Mouse (Mus musculus) G1E-ER4 (cell line): ENCODE results near the gene Cbfa2t3. TPM values are rescaled to one million over a fixed set of nuclear protein-coding genes. Genes with fewer than 3 reads are reported as not detected.

Source experiments
- GATA1 ChIP-seq: IDR thresholded peaks from one replicate; pipeline ENCODE4 v1.8.0; 2012; ENCODE audit warnings: low read length, inconsistent platforms
- polyA plus RNA-seq: library from polyadenylated mRNA; stranded (reverse); fragments of >175 nt; gene quantifications from 2 replicates; pipeline ENCODE4 v1.2.3, GENCODE M21; 2012

The Cbfa2t3 gene
- polyA plus RNA-seq, 1 experiment: 273 TPM

GRCm38 (mm10) chr8:122704612-122705011 lies 5.7 kb upstream of the Cbfa2t3 start:
- no peak for TF ChIP-seq GATA1

GRCm38 (mm10) chr8:122702957-122703356 lies 4.0 kb upstream of the Cbfa2t3 start:
- TF ChIP-seq GATA1: no peak

- no peak for TF ChIP-seq GATA1
Measured at GRCm38 (mm10) chr8:122702301-122702941, 3.5 kb upstream of the Cbfa2t3 start.

GRCm38 (mm10) chr8:122701441-122702185 lies 2.7 kb upstream of the Cbfa2t3 start:
- TF ChIP-seq GATA1: no peak

GRCm38 (mm10) chr8:122700628-122701027 lies 1.7 kb upstream of the Cbfa2t3 start:
- peak; percentile 38 for TF ChIP-seq GATA1

- TF ChIP-seq GATA1: no peak
Measured at GRCm38 (mm10) chr8:122698254-122698768, 598 bp downstream of the Cbfa2t3 start.

- no peak for TF ChIP-seq GATA1
Measured at GRCm38 (mm10) chr8:122697586-122697985, 1.3 kb downstream of the Cbfa2t3 start.

- no peak for TF ChIP-seq GATA1
Measured at GRCm38 (mm10) chr8:122697181-122697581, 1.7 kb downstream of the Cbfa2t3 start.

- no peak for TF ChIP-seq GATA1
Measured at GRCm38 (mm10) chr8:122695438-122696042, 3.4 kb downstream of the Cbfa2t3 start.

GRCm38 (mm10) chr8:122692152-122692551 lies 6.8 kb downstream of the Cbfa2t3 start:
- TF ChIP-seq GATA1: no peak

- TF ChIP-seq GATA1: no peak
Measured at GRCm38 (mm10) chr8:122691018-122691417, 7.9 kb downstream of the Cbfa2t3 start.

- no peak for TF ChIP-seq GATA1
Measured at GRCm38 (mm10) chr8:122689315-122689714, 9.6 kb downstream of the Cbfa2t3 start.

- no peak for TF ChIP-seq GATA1
Measured at GRCm38 (mm10) chr8:122686879-122687278, 12.0 kb downstream of the Cbfa2t3 start.

GRCm38 (mm10) chr8:122685097-122685861 lies 13.6 kb downstream of the Cbfa2t3 start:
- TF ChIP-seq GATA1: peak; percentile 91

- TF ChIP-seq GATA1: peak; percentile 90
Measured at GRCm38 (mm10) chr8:122682820-122683219, 16.1 kb downstream of the Cbfa2t3 start.
